Mouse (Mus musculus): Measurements from ENCODE around the gene Prtg.

- TF ChIP-seq TAL1 (IDR thresholded peaks at IDR 0.05; ENCODE audit: low read length) (no peak), GATA1 (IDR thresholded peaks at IDR 0.05; ENCODE audit: low read length) (no peak)
These were observed 37.8 kb downstream of the Prtg start for GRCm38 (mm10) chr9:72844496-72844895.
